Mouse (Mus musculus) kidney, embryonic 16.5 days (tissue): ENCODE results near the gene H2al1f. TPM values are rescaled to one million over a fixed set of nuclear protein-coding genes. Genes with fewer than 3 reads are reported as not detected.

Source experiments
- ATAC-seq: fragments of 200-750 bp; cut with Nextera tagmentation; 2 replicates; pipeline ENCODE4 v1.8.0; 2017; ENCODE audit warnings: moderate TSS enrichment; ENCODE audit not compliant: low FRiP score, low TSS enrichment
- H3K27ac ChIP-seq: fragments of 300-500 bp; sonication (generic); 2 replicates; pipeline ENCODE4 v1.5.1; 2014; ENCODE audit warnings: low read length
- H3K27me3 ChIP-seq: fragments of 300-500 bp; sonication (generic); 2 replicates; pipeline ENCODE4 v1.6.1; 2014; ENCODE audit warnings: low read length, control low read depth, mixed read lengths; ENCODE audit not compliant: insufficient read depth
- H3K36me3 ChIP-seq: fragments of 300-500 bp; sonication (generic); 2 replicates; pipeline ENCODE4 v1.6.1; 2014; ENCODE audit warnings: low read length, control low read depth, mixed read lengths; ENCODE audit not compliant: insufficient read depth
- H3K4me1 ChIP-seq: fragments of 300-500 bp; sonication (generic); 2 replicates; pipeline ENCODE4 v1.6.1; 2014; ENCODE audit warnings: low read length, control low read depth, mixed read lengths; ENCODE audit not compliant: insufficient read depth
- H3K4me2 ChIP-seq: fragments of 300-500 bp; sonication (generic); replicated peaks from 2 replicates; pipeline ENCODE4 v1.6.1; 2014; ENCODE audit warnings: low read depth, low read length
- H3K4me3 ChIP-seq: fragments of 300-500 bp; sonication (generic); 2 replicates; pipeline ENCODE4 v1.5.1; 2014; ENCODE audit warnings: mild to moderate bottlenecking, low read length
- H3K9ac ChIP-seq: fragments of 300-500 bp; sonication (generic); replicated peaks from 2 replicates; pipeline ENCODE4 v1.6.1; 2014; ENCODE audit warnings: low read length
- H3K9me3 ChIP-seq: fragments of 300-500 bp; sonication (generic); 2 replicates; pipeline ENCODE4 v1.6.1; 2016; ENCODE audit warnings: low read length, control low read depth
- WGBS: fragments of 180-500 bp; shearing (Covaris S2); extraction: QIAGEN DNeasy Blood & Tissue Kit; methylation state at CpG from one replicate; pipeline ENCODE4 v1.1.7; 2014; 5-methylcytosine and 5-hydroxymethylcytosine counted together
- polyA plus RNA-seq: library from polyadenylated mRNA; unstranded; fragments of >200 nt; fragmentation: Nextera tagmentation; extraction: Ambion mirVana; gene quantifications from 2 replicates; pipeline ENCODE4 v1.2.1, GENCODE M21; 2015

Gene H2al1f
- polyA plus RNA-seq, 1 experiment from 2014 or later = not detected

GRCm38 (mm10) chrX:11361261-11361660 is 46.3 kb downstream of the H2al1f start:
- H3K4me1 ChIP-seq = no peaks in the 10 kb centered on the region
- no peak overlapping the region for H3K4me2 ChIP-seq
- WGBS = 86% methylated on average over 2 of the region's 2 CpGs
- ATAC-seq = no peak
- H3K27me3 ChIP-seq = peaks cover 17% of the 10 kb centered on the region; the same call in 1 of the 2 replicates
- H3K4me3 ChIP-seq = no peak overlapping the region
- no peaks in the 10 kb centered on the region for H3K36me3 ChIP-seq
- no peak overlapping the region for H3K27ac ChIP-seq
- H3K9ac ChIP-seq = no peak overlapping the region
- no peaks in the 10 kb centered on the region for H3K9me3 ChIP-seq

DNA sequence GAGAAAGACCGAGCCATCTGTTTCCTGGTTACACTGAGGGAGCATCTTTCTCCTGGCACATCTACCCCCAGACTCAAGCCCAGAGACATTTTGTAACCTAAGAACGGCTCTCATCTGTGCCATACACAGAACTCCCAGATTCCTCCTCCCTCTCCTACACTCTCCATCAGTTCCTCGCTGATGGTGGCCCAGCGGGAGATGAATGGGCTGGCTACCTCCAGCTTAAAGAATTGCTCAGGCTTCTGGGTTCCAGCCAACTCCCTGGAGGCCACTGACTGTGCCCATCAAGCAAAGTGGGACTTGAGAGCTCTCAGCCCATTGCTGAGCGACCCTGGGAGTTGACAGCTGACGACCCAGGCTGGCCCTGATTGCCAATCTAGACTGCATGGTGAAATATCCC is 48.9 kb downstream of the H2al1f start:
- Histone ChIP-seq H3K4me3 (no peak overlapping the region), H3K36me3 (no peaks in the 10 kb centered on the region), H3K4me2 (no peak overlapping the region), H3K27me3 (peaks cover 19% of the 10 kb centered on the region; the same call in 1 of the 2 replicates), H3K9me3 (no peaks in the 10 kb centered on the region), H3K4me1 (no peaks in the 10 kb centered on the region), H3K9ac (no peak overlapping the region), H3K27ac (no peak overlapping the region)
- WGBS = 72% methylated on average over 6 of the region's 6 CpGs
- ATAC-seq = no peak

Other genes starting within 250 kb of the H2al1f start
- not detected in 2 replicates for gene H2al1a, start 15.9 kb upstream of the H2al1f start, polyA plus RNA-seq
- not detected in 2 replicates for gene H2al1b, start 12.7 kb upstream of the H2al1f start, polyA plus RNA-seq
- gene H2al1c, start 9.5 kb upstream of the H2al1f start, polyA plus RNA-seq = not detected in 2 replicates
- gene H2al1d, start 6.3 kb upstream of the H2al1f start, polyA plus RNA-seq = not detected in 2 replicates
- not detected in 2 replicates for gene H2al1e, start 3.2 kb upstream of the H2al1f start, polyA plus RNA-seq
- gene H2al1g, start 3.1 kb downstream of the H2al1f start, polyA plus RNA-seq = not detected in 2 replicates
- gene H2al1h, start 6.3 kb downstream of the H2al1f start, polyA plus RNA-seq = not detected in 2 replicates
- not detected in 2 replicates for gene H2al1i, start 9.5 kb downstream of the H2al1f start, polyA plus RNA-seq
- gene H2al1j, start 12.7 kb downstream of the H2al1f start, polyA plus RNA-seq = not detected in 2 replicates